11 mouse cellular contexts compared by ENCODE assay signal in the genomic region with DNA sequence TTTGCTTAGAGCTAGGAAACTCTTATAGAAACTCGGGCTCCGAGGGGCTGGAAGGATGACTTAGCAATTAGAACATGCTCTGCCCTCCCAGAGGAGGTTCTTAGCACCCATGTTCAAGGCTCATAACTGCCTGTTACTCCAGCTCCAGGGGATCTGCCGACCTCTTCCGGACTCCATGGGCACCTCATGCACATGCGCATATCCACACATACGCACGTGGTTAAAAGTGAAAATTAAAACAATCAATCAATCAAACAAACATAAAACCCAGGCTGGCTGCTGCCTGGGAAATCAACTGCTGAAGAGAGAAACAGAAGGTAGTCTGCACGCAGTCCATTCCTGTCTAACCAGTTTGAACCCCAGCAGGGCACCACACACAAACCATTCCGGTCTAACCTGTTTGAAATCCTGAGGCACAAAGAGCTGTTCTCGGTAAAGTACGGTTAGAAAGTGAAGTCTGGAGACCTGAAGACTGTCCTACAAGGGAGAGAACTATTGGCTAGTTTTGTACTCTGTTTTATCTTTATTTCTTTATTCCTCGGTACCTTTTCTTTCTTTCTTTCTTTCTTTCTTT. TPM values are rescaled to one million over a fixed set of nuclear protein-coding genes. Genes with fewer than 3 reads are reported as not detected.
DNase-seq lines count a peak whose midpoint lies in the region; ATAC-seq and TF ChIP-seq lines count a peak whose summit lies in the region.
"Had no signal": no experiment of that assay in that cellular context is flagged by ENCODE, and none has a peak within 500 bp of the region (broad histone marks: within the 10 kb centered on the region; RNA-seq: fewer than 3 reads in every experiment).

No protein-coding gene starts in this region.

- TF ChIP-seq CTCF in small intestine, adult 2 months (IDR thresholded peaks at IDR 0.05; ENCODE audit: extremely low read depth, insufficient read length, insufficient replicate concordance, low read depth, low read length): no peak

- no peak for ATAC-seq in heart, embryonic 11.5 days (replicated peaks; ENCODE audit: insufficient number of reproducible peaks, low FRiP score, low TSS enrichment)
- ATAC-seq in intestine, embryonic 16.5 days: peak; percentile 96
- no peak for ATAC-seq in limb, embryonic 15.5 days (ENCODE audit: insufficient number of reproducible peaks, low FRiP score, low TSS enrichment, low read depth)

- 57% methylated on average over 12 of the region's 12 CpGs for WGBS in heart, embryonic 11.5 days (ENCODE audit: insufficient replicate concordance)
- 34% methylated on average over 12 of the region's 12 CpGs for WGBS in intestine, embryonic 16.5 days
- WGBS in limb, embryonic 15.5 days: 41% methylated on average over 12 of the region's 12 CpGs
- 19% methylated on average over 12 of the region's 12 CpGs for WGBS in small intestine, adult 2 months

- H3K9me3 ChIP-seq in heart, embryonic 11.5 days (replicated peaks; ENCODE audit: control insufficient read depth, low read length): no peaks in the 10 kb centered on the region; the same call in 1 of the 2 replicates
- H3K9me3 ChIP-seq in intestine, embryonic 16.5 days (ENCODE audit: control insufficient read depth, low read length): no peaks in the 10 kb centered on the region
- H3K9me3 ChIP-seq in limb, embryonic 15.5 days: no peaks in the 10 kb centered on the region
- H3K9me3 ChIP-seq: hindbrain, embryonic 12.5 days had no signal

- H3K27ac ChIP-seq in heart, embryonic 11.5 days (ENCODE audit: low read depth, low read length): no peak overlapping the region
- H3K27ac ChIP-seq in intestine, embryonic 16.5 days (ENCODE audit: low read length): peak overlapping the region; percentile 85
- peak overlapping the region; percentile 44 for H3K27ac ChIP-seq in limb, embryonic 15.5 days
- peak overlapping the region; percentile 84 for H3K27ac ChIP-seq in small intestine, adult 2 months (ENCODE audit: insufficient read depth, low read depth, low read length)
- H3K27ac ChIP-seq: hindbrain, embryonic 12.5 days had no signal

- peak; percentile 44 for DNase-seq in heart, adult 11 months
- no peak for DNase-seq in cerebellum, postnatal 14 days
- DNase-seq in left cerebral cortex, adult 11 months (ENCODE audit: low spot score): no peak
- no peak for DNase-seq in gastrocnemius, postnatal 4 days (ENCODE audit: low spot score in 2 of 2)
- DNase-seq: cerebellum, adult 11-12 months; thymus, adult 18-20 months had no signal

- H3K36me3 ChIP-seq in heart, embryonic 11.5 days (ENCODE audit: control insufficient read depth, insufficient read depth, low read length): no peaks in the 10 kb centered on the region
- H3K36me3 ChIP-seq in intestine, embryonic 16.5 days (ENCODE audit: control insufficient read depth, insufficient read depth, low read length): no peaks in the 10 kb centered on the region
- H3K36me3 ChIP-seq in limb, embryonic 15.5 days: no peaks in the 10 kb centered on the region
- H3K36me3 ChIP-seq in small intestine, adult 2 months (ENCODE audit: control insufficient read depth, insufficient read depth, low read length): no peaks in the 10 kb centered on the region
- H3K36me3 ChIP-seq: hindbrain, embryonic 12.5 days had no signal

- no peak for TF ChIP-seq POLR2A in small intestine, adult 2 months (IDR thresholded peaks at IDR 0.05; ENCODE audit: low read depth, low read length)

- H3K4me2 ChIP-seq in heart, embryonic 11.5 days: no peak overlapping the region
- H3K4me2 ChIP-seq in intestine, embryonic 16.5 days (ENCODE audit: low read depth, low read length): peak overlapping the region; percentile 42
- no peak overlapping the region for H3K4me2 ChIP-seq in limb, embryonic 15.5 days
- H3K4me2 ChIP-seq: hindbrain, embryonic 12.5 days had no signal

- H3K4me3 ChIP-seq in heart, embryonic 11.5 days (ENCODE audit: low read depth, low read length): no peak overlapping the region
- peak overlapping the region; percentile 6; the same call in 1 of the 2 replicates for H3K4me3 ChIP-seq in intestine, embryonic 16.5 days (ENCODE audit: low read length)
- H3K4me3 ChIP-seq in limb, embryonic 15.5 days: no peak overlapping the region
- H3K4me3 ChIP-seq in small intestine, adult 2 months (ENCODE audit: low read depth, low read length): peak overlapping the region; percentile 45
- H3K4me3 ChIP-seq: hindbrain, embryonic 12.5 days had no signal

- no peaks in the 10 kb centered on the region for H3K27me3 ChIP-seq in heart, embryonic 11.5 days (ENCODE audit: control insufficient read depth, insufficient read depth, low read length)
- no peaks in the 10 kb centered on the region for H3K27me3 ChIP-seq in intestine, embryonic 16.5 days (replicated peaks; ENCODE audit: control insufficient read depth, insufficient read depth, low read length)
- H3K27me3 ChIP-seq in limb, embryonic 15.5 days: no peaks in the 10 kb centered on the region
- no peaks in the 10 kb centered on the region for H3K27me3 ChIP-seq in small intestine, adult 2 months (ENCODE audit: control insufficient read depth, insufficient read depth, low read length)
- H3K27me3 ChIP-seq: hindbrain, embryonic 12.5 days had no signal

- no peaks in the 10 kb centered on the region for H3K4me1 ChIP-seq in heart, embryonic 11.5 days (ENCODE audit: control insufficient read depth, insufficient read depth, low read length)
- no peaks in the 10 kb centered on the region for H3K4me1 ChIP-seq in intestine, embryonic 16.5 days (ENCODE audit: control insufficient read depth, insufficient read depth, low read length)
- no peaks in the 10 kb centered on the region for H3K4me1 ChIP-seq in limb, embryonic 15.5 days
- H3K4me1 ChIP-seq in small intestine, adult 2 months (ENCODE audit: control insufficient read depth, insufficient read depth, insufficient read length, low read length): peaks cover 2% of the 10 kb centered on the region; the same call in 1 of the 2 replicates
- H3K4me1 ChIP-seq: hindbrain, embryonic 12.5 days had no signal

- H3K9ac ChIP-seq in heart, embryonic 11.5 days (ENCODE audit: low read depth, low read length): no peak overlapping the region
- 0 out of 2 replicates have a peak overlapping the region, but pooled peaks have one; percentile 1 for H3K9ac ChIP-seq in intestine, embryonic 16.5 days (ENCODE audit: low read depth, low read length)
- no peak overlapping the region for H3K9ac ChIP-seq in limb, embryonic 15.5 days
- H3K9ac ChIP-seq: hindbrain, embryonic 12.5 days had no signal

RNA-seq across cellular contexts. Expression of a gene that starts 25.2 kb away (rescaled TPM):
- 1,059 and 1,185 TPM in 2 replicates for polyA plus RNA-seq in heart, embryonic 11.5 days (2014; fragmentation: Nextera tagmentation; extraction: Ambion mirVana)
- polyA plus RNA-seq in intestine, embryonic 16.5 days (2015; fragmentation: Nextera tagmentation; extraction: Ambion mirVana): 822 and 823 TPM in 2 replicates
- polyA plus RNA-seq in limb, embryonic 15.5 days (2015; fragmentation: Nextera tagmentation; extraction: Ambion mirVana): 458 and 484 TPM in 2 replicates
- 28.5 and 69.3 TPM in 2 replicates for polyA plus RNA-seq in small intestine, adult 2 months (2012; rRNA removed)
- 100 to 1,000 TPM; 118 to 129 TPM for total RNA-seq in gastrocnemius, postnatal 4 days (2021)

RNA-seq across cellular contexts. Expression of a gene that starts 27.0 kb away (rescaled TPM):
- 1.5 and 1.9 TPM in 2 replicates for polyA plus RNA-seq in heart, embryonic 11.5 days (2014; fragmentation: Nextera tagmentation; extraction: Ambion mirVana)
- 5.2 and 5.4 TPM in 2 replicates for polyA plus RNA-seq in intestine, embryonic 16.5 days (2015; fragmentation: Nextera tagmentation; extraction: Ambion mirVana)
- 2.8 and 2.9 TPM in 2 replicates for polyA plus RNA-seq in limb, embryonic 15.5 days (2015; fragmentation: Nextera tagmentation; extraction: Ambion mirVana)
- polyA plus RNA-seq in small intestine, adult 2 months (2012; rRNA removed): 1.0 and 3.9 TPM in 2 replicates
- 1 to 10 TPM; 1.2 to 1.3 TPM for total RNA-seq in gastrocnemius, postnatal 4 days (2021)

Comparison
In these comparisons a context has a peak if more than half of its experiments do, and no peak if none do; other contexts are left out.
1. H3K4me3 ChIP-seq: peak in intestine, embryonic 16.5 days (single experiment) and small intestine, adult 2 months (single experiment); none in heart, embryonic 11.5 days (single experiment) and limb, embryonic 15.5 days (single experiment).